Mouse (Mus musculus): ENCODE results near the gene Abhd17a. TPM values are rescaled to one million over a fixed set of nuclear protein-coding genes. Genes with fewer than 3 reads are reported as not detected.

Gene Abhd17a
- total and polyA plus RNA-seq, 2 experiments from 2014 or later = 152 to 275 TPM

DNA sequence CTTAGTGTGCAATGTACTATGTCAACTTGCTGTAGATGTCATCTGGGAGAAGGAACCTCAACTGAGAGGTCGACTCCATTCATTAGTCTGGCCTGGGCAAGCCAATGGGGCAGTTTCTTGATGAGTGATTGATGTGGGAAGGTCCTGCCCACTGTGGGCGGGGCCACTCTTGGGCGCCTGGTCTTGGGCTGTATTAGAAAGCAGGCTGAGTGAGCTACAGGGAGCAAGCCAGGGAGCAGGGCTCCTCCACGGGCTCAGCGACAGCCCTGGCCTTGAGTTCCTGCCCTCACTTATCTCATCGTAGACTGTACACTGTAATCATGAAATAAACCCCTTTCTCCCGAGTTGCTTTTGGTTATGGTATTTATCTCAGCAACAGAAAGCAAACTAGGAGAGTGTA lies 56.4 kb downstream of the Abhd17a start:
- H3K27me3 ChIP-seq (ENCODE audit: insufficient read depth, low read length) = peaks cover 19% of the 10 kb centered on the region

More for the DNA sequence above, 56.4 kb downstream of the Abhd17a start:
- Histone ChIP-seq H3K4me1 (ENCODE audit: insufficient read depth, low read length) (no peaks in the 10 kb centered on the region), H3K9ac (replicated peaks; ENCODE audit: low read length, poor library complexity, severe bottlenecking) (no peak overlapping the region), H3K27ac (ENCODE audit: low read depth, low read length) (no peak overlapping the region), H3K36me3 (ENCODE audit: insufficient read depth, low read length) (no peaks in the 10 kb centered on the region), H3K9me3 (ENCODE audit: low read length) (no peaks in the 10 kb centered on the region), H3K4me2 (ENCODE audit: low read depth, low read length, poor library complexity, severe bottlenecking) (no peak overlapping the region), H3K4me3 (ENCODE audit: low read depth, low read length) (no peak overlapping the region)
- DNase-seq (ENCODE audit: low spot score) = no peak
- 17% methylated on average over 7 of the region's 7 CpGs for WGBS
- no peak for TF ChIP-seq CTCF (IDR thresholded peaks at IDR 0.05)
- ATAC-seq (ENCODE audit: low FRiP score) = no peak

Small RNA genes lying within 50 kb of the gene (microRNA-seq; reads per million reads assigned to microRNA genes)
- not detected for gene Mir6912 (ENCODE audit: borderline number of aligned reads)

Other genes starting within 250 kb of the Abhd17a start
- 0.71 and 0.77 TPM in 2 replicates for gene Adamtsl5, start 241.9 kb downstream of the Abhd17a start, total RNA-seq (2014; rRNA removed)
- gene Adamtsl5, start 241.9 kb downstream of the Abhd17a start, polyA plus RNA-seq (2015; fragmentation: Nextera tagmentation; extraction: Ambion mirVana) = 0.62 and 0.71 TPM in 2 replicates
- gene Plk5, start 233.9 kb downstream of the Abhd17a start, total RNA-seq (2014; rRNA removed) = 17.5 and 23.1 TPM in 2 replicates
- 12.5 and 12.8 TPM in 2 replicates for gene Plk5, start 233.9 kb downstream of the Abhd17a start, polyA plus RNA-seq (2015; fragmentation: Nextera tagmentation; extraction: Ambion mirVana)
- gene Mex3d, start 202.7 kb downstream of the Abhd17a start, total RNA-seq (2014; rRNA removed) = 118 and 147 TPM in 2 replicates
- gene Mex3d, start 202.7 kb downstream of the Abhd17a start, polyA plus RNA-seq (2015; fragmentation: Nextera tagmentation; extraction: Ambion mirVana) = 12.5 and 13.9 TPM in 2 replicates
- 30.4 and 47.0 TPM in 2 replicates for gene Mbd3, start 190.8 kb downstream of the Abhd17a start, total RNA-seq (2014; rRNA removed)
- 154 and 157 TPM in 2 replicates for gene Mbd3, start 190.8 kb downstream of the Abhd17a start, polyA plus RNA-seq (2015; fragmentation: Nextera tagmentation; extraction: Ambion mirVana)
- 295 and 379 TPM in 2 replicates for gene Uqcr11, start 183.5 kb downstream of the Abhd17a start, total RNA-seq (2014; rRNA removed)
- 638 and 795 TPM in 2 replicates for gene Uqcr11, start 183.5 kb downstream of the Abhd17a start, polyA plus RNA-seq (2015; fragmentation: Nextera tagmentation; extraction: Ambion mirVana)
- gene Tcf3, start 156.7 kb downstream of the Abhd17a start, total RNA-seq (2014; rRNA removed) = 69.6 and 91.1 TPM in 2 replicates
- gene Tcf3, start 156.7 kb downstream of the Abhd17a start, polyA plus RNA-seq (2015; fragmentation: Nextera tagmentation; extraction: Ambion mirVana) = 24.8 and 25.1 TPM in 2 replicates
- gene Onecut3, start 95.5 kb downstream of the Abhd17a start, total RNA-seq (2014; rRNA removed) = 2.8 and 3.1 TPM in 2 replicates
- 0.69 and 0.89 TPM in 2 replicates for gene Onecut3, start 95.5 kb downstream of the Abhd17a start, polyA plus RNA-seq (2015; fragmentation: Nextera tagmentation; extraction: Ambion mirVana)
- 0.71 and 0.93 TPM in 2 replicates for gene Atp8b3, start 51.2 kb downstream of the Abhd17a start, total RNA-seq (2014; rRNA removed)
- gene Atp8b3, start 51.2 kb downstream of the Abhd17a start, polyA plus RNA-seq (2015; fragmentation: Nextera tagmentation; extraction: Ambion mirVana) = 0.90 and 1.1 TPM in 2 replicates
- gene Rexo1, start 28.8 kb downstream of the Abhd17a start, total RNA-seq (2014; rRNA removed) = 34.2 and 52.6 TPM in 2 replicates
- 26.1 and 29.8 TPM in 2 replicates for gene Rexo1, start 28.8 kb downstream of the Abhd17a start, polyA plus RNA-seq (2015; fragmentation: Nextera tagmentation; extraction: Ambion mirVana)
- 13.7 and 18.1 TPM in 2 replicates for gene Klf16, start 13.0 kb downstream of the Abhd17a start, total RNA-seq (2014; rRNA removed)
- gene Klf16, start 13.0 kb downstream of the Abhd17a start, polyA plus RNA-seq (2015; fragmentation: Nextera tagmentation; extraction: Ambion mirVana) = 7.7 and 8.3 TPM in 2 replicates
- gene Scamp4, start 12.5 kb upstream of the Abhd17a start, total RNA-seq (2014; rRNA removed) = 27.8 and 32.4 TPM in 2 replicates
- gene Scamp4, start 12.5 kb upstream of the Abhd17a start, polyA plus RNA-seq (2015; fragmentation: Nextera tagmentation; extraction: Ambion mirVana) = 73.1 and 76.9 TPM in 2 replicates
- gene Adat3, start 12.5 kb upstream of the Abhd17a start, total RNA-seq (2014; rRNA removed) = 4.0 and 6.2 TPM in 2 replicates
- 4.6 and 4.9 TPM in 2 replicates for gene Adat3, start 12.5 kb upstream of the Abhd17a start, polyA plus RNA-seq (2015; fragmentation: Nextera tagmentation; extraction: Ambion mirVana)
- gene Gm49322, start 15.7 kb upstream of the Abhd17a start, total RNA-seq (2014; rRNA removed) = 2.0 and 2.7 TPM in 2 replicates
- gene Gm49322, start 15.7 kb upstream of the Abhd17a start, polyA plus RNA-seq (2015; fragmentation: Nextera tagmentation; extraction: Ambion mirVana) = 1.7 and 1.8 TPM in 2 replicates
- gene Csnk1g2, start 32.5 kb upstream of the Abhd17a start, total RNA-seq (2014; rRNA removed) = 124 and 146 TPM in 2 replicates
- gene Csnk1g2, start 32.5 kb upstream of the Abhd17a start, polyA plus RNA-seq (2015; fragmentation: Nextera tagmentation; extraction: Ambion mirVana) = 90.5 and 93.3 TPM in 2 replicates
- gene Btbd2, start 66.7 kb upstream of the Abhd17a start, total RNA-seq (2014; rRNA removed) = 168 and 215 TPM in 2 replicates
- 71.6 and 80.4 TPM in 2 replicates for gene Btbd2, start 66.7 kb upstream of the Abhd17a start, polyA plus RNA-seq (2015; fragmentation: Nextera tagmentation; extraction: Ambion mirVana)
- 74.6 and 74.7 TPM in 2 replicates for gene Mknk2, start 87.8 kb upstream of the Abhd17a start, total RNA-seq (2014; rRNA removed)
- gene Mknk2, start 87.8 kb upstream of the Abhd17a start, polyA plus RNA-seq (2015; fragmentation: Nextera tagmentation; extraction: Ambion mirVana) = 35.3 and 36.0 TPM in 2 replicates
- gene Mob3a, start 111.6 kb upstream of the Abhd17a start, total RNA-seq (2014; rRNA removed) = 66.6 and 75.1 TPM in 2 replicates
- 44.9 and 48.5 TPM in 2 replicates for gene Mob3a, start 111.6 kb upstream of the Abhd17a start, polyA plus RNA-seq (2015; fragmentation: Nextera tagmentation; extraction: Ambion mirVana)
- 26.3 and 48.0 TPM in 2 replicates for gene Izumo4, start 111.8 kb upstream of the Abhd17a start, total RNA-seq (2014; rRNA removed)
- gene Izumo4, start 111.8 kb upstream of the Abhd17a start, polyA plus RNA-seq (2015; fragmentation: Nextera tagmentation; extraction: Ambion mirVana) = 44.0 and 47.4 TPM in 2 replicates
- gene Ap3d1, start 151.9 kb upstream of the Abhd17a start, total RNA-seq (2014; rRNA removed) = 182 and 183 TPM in 2 replicates
- gene Ap3d1, start 151.9 kb upstream of the Abhd17a start, polyA plus RNA-seq (2015; fragmentation: Nextera tagmentation; extraction: Ambion mirVana) = 95.4 and 105 TPM in 2 replicates
- gene Dot1l, start 164.9 kb upstream of the Abhd17a start, total RNA-seq (2014; rRNA removed) = 23.8 and 34.4 TPM in 2 replicates
- gene Dot1l, start 164.9 kb upstream of the Abhd17a start, polyA plus RNA-seq (2015; fragmentation: Nextera tagmentation; extraction: Ambion mirVana) = 9.9 and 13.4 TPM in 2 replicates
- gene Sf3a2, start 207.9 kb upstream of the Abhd17a start, total RNA-seq (2014; rRNA removed) = 18.3 and 34.2 TPM in 2 replicates
- gene Sf3a2, start 207.9 kb upstream of the Abhd17a start, polyA plus RNA-seq (2015; fragmentation: Nextera tagmentation; extraction: Ambion mirVana) = 61.5 and 64.3 TPM in 2 replicates
- gene Plekhj1, start 208.3 kb upstream of the Abhd17a start, total RNA-seq (2014; rRNA removed) = 68.0 and 88.1 TPM in 2 replicates
- 94.1 and 103 TPM in 2 replicates for gene Plekhj1, start 208.3 kb upstream of the Abhd17a start, polyA plus RNA-seq (2015; fragmentation: Nextera tagmentation; extraction: Ambion mirVana)
- 0.82 and 2.9 TPM in 2 replicates for gene Amh, start 214.9 kb upstream of the Abhd17a start, total RNA-seq (2014; rRNA removed)
- gene Amh, start 214.9 kb upstream of the Abhd17a start, polyA plus RNA-seq (2015; fragmentation: Nextera tagmentation; extraction: Ambion mirVana) = not detected in 2 replicates
- not detected in 2 replicates for gene Jsrp1, start 223.2 kb upstream of the Abhd17a start, total RNA-seq (2014; rRNA removed)
- gene Jsrp1, start 223.2 kb upstream of the Abhd17a start, polyA plus RNA-seq (2015; fragmentation: Nextera tagmentation; extraction: Ambion mirVana) = 0.83 and 1.1 TPM in 2 replicates
- 863 and 928 TPM in 2 replicates for gene Oaz1, start 236.3 kb upstream of the Abhd17a start, total RNA-seq (2014; rRNA removed)
- gene Oaz1, start 236.3 kb upstream of the Abhd17a start, polyA plus RNA-seq (2015; fragmentation: Nextera tagmentation; extraction: Ambion mirVana) = 1,039 and 1,193 TPM in 2 replicates